Mouse (Mus musculus) limb, embryonic 15.5 days (tissue): ENCODE data around the gene Enthd1. TPM values are rescaled to one million over a fixed set of nuclear protein-coding genes. Genes with fewer than 3 reads are reported as not detected.
"Not testable (repeated sequence)": the region's sequence is repeated elsewhere in the genome, so short reads cannot be mapped to it uniquely, and the experiment has no call there.

Source experiments
- ATAC-seq: fragments of 200-750 bp; cut with Nextera tagmentation; 2 replicates; pipeline ENCODE4 v1.8.0; 2017; ENCODE audit warnings: low read depth, moderate TSS enrichment; ENCODE audit not compliant: insufficient number of reproducible peaks, low FRiP score, low TSS enrichment
- H3K27ac ChIP-seq: fragments of 300-500 bp; sonication (generic); 2 replicates; pipeline ENCODE4 v1.5.1; 2015; ENCODE audit warnings: moderate library complexity, mild to moderate bottlenecking, inconsistent platforms
- H3K27me3 ChIP-seq: fragments of 300-500 bp; sonication (generic); 2 replicates; pipeline ENCODE4 v1.6.1; 2015; ENCODE audit warnings: inconsistent platforms
- H3K36me3 ChIP-seq: fragments of 300-500 bp; sonication (generic); 2 replicates; pipeline ENCODE4 v1.6.1; 2015; ENCODE audit warnings: inconsistent platforms
- H3K4me1 ChIP-seq: fragments of 300-500 bp; sonication (generic); 2 replicates; pipeline ENCODE4 v1.6.1; 2015; ENCODE audit warnings: inconsistent platforms
- H3K4me2 ChIP-seq: fragments of 300-500 bp; sonication (generic); 2 replicates; pipeline ENCODE4 v1.6.1; 2015; ENCODE audit warnings: mild to moderate bottlenecking, inconsistent platforms
- H3K4me3 ChIP-seq: fragments of 300-500 bp; sonication (generic); 2 replicates; pipeline ENCODE4 v1.5.1; 2015; ENCODE audit warnings: mild to moderate bottlenecking, inconsistent platforms
- H3K9ac ChIP-seq: fragments of 300-500 bp; sonication (generic); 2 replicates; pipeline ENCODE4 v1.6.1; 2015; ENCODE audit warnings: inconsistent platforms
- H3K9me3 ChIP-seq: fragments of 300-500 bp; sonication (generic); 2 replicates; pipeline ENCODE4 v1.6.1; 2016; ENCODE audit warnings: inconsistent platforms
- WGBS: fragments of 180-500 bp; shearing (Covaris S2); methylation state at CpG from one replicate; pipeline ENCODE4 v1.1.7; 2015; 5-methylcytosine and 5-hydroxymethylcytosine counted together
- polyA plus RNA-seq: library from polyadenylated mRNA; unstranded; fragments of >200 nt; fragmentation: Nextera tagmentation; extraction: Ambion mirVana; gene quantifications from 2 replicates; pipeline ENCODE4 v1.2.1, GENCODE M21; 2015

The Enthd1 gene
- polyA plus RNA-seq, 1 experiment from 2014 or later = 0.09 TPM

DNA sequence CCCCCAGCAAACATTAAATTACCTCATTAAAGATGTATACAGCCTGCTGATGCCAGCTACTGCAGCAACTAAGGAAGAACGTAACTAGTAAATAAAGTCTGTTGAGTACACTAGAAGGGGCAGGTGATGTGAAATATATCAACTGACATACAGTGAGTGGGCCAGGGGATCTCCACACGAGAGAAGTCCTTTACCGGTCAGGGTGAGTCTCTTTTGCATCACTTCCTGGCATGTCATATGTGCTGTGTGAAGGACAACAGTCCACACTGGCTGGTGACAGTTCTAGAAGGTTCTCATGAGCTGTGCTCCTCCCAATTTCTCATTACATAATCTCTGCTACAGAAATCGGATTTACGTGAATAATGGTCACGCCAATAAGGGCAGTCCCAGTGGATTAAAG is 27.8 kb upstream of the Enthd1 start:
- H3K4me1 ChIP-seq = peaks cover 5% of the 10 kb centered on the region; the same call in 1 of the 2 replicates
- ATAC-seq = no peak
- H3K4me3 ChIP-seq = no peak overlapping the region
- no peak overlapping the region for H3K4me2 ChIP-seq
- H3K36me3 ChIP-seq = no peaks in the 10 kb centered on the region
- H3K9ac ChIP-seq = no peak overlapping the region
- no peaks in the 10 kb centered on the region for H3K27me3 ChIP-seq
- H3K27ac ChIP-seq = no peak overlapping the region
- H3K9me3 ChIP-seq = no peaks in the 10 kb centered on the region
- 69% methylated on average over 6 of the region's 6 CpGs for WGBS

GRCm38 (mm10) chr15:80590641-80591040 is 25.7 kb upstream of the Enthd1 start:
- no peaks in the 10 kb centered on the region for H3K27me3 ChIP-seq
- H3K9ac ChIP-seq = no peak overlapping the region
- H3K4me2 ChIP-seq = no peak overlapping the region
- H3K4me3 ChIP-seq = no peak overlapping the region
- ATAC-seq = no peak
- no peaks in the 10 kb centered on the region for H3K4me1 ChIP-seq
- WGBS = 86% methylated on average over 5 of the region's 5 CpGs
- no peaks in the 10 kb centered on the region for H3K36me3 ChIP-seq
- no peaks in the 10 kb centered on the region for H3K9me3 ChIP-seq
- no peak overlapping the region for H3K27ac ChIP-seq

DNA sequence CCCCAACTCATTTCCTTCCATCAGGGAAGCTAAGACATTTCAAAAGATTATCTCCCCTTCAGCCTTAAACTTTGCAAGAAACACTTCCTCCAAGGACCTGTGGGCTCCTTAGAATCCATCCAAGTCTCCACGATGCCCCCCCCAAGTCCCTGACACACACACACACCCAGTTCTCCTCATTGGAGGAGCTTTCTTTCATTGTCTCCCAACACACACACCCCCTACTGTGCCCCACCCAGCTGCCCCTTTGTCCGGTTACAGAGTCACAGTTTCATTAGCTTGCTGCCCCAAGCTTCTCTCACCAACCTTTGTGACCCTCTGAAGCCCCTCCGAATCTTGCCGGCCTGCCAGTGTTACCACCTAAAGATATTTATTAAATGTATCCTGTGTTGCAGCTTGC is 21.3 kb upstream of the Enthd1 start:
- Histone ChIP-seq H3K4me2 (no peak overlapping the region), H3K4me3 (no peak overlapping the region), H3K27ac (no peak overlapping the region), H3K9ac (no peak overlapping the region), H3K27me3 (no peaks in the 10 kb centered on the region), H3K9me3 (no peaks in the 10 kb centered on the region), H3K4me1 (no peaks in the 10 kb centered on the region), H3K36me3 (no peaks in the 10 kb centered on the region)
- 65% methylated on average over 4 of the region's 4 CpGs for WGBS
- ATAC-seq = no peak

DNA sequence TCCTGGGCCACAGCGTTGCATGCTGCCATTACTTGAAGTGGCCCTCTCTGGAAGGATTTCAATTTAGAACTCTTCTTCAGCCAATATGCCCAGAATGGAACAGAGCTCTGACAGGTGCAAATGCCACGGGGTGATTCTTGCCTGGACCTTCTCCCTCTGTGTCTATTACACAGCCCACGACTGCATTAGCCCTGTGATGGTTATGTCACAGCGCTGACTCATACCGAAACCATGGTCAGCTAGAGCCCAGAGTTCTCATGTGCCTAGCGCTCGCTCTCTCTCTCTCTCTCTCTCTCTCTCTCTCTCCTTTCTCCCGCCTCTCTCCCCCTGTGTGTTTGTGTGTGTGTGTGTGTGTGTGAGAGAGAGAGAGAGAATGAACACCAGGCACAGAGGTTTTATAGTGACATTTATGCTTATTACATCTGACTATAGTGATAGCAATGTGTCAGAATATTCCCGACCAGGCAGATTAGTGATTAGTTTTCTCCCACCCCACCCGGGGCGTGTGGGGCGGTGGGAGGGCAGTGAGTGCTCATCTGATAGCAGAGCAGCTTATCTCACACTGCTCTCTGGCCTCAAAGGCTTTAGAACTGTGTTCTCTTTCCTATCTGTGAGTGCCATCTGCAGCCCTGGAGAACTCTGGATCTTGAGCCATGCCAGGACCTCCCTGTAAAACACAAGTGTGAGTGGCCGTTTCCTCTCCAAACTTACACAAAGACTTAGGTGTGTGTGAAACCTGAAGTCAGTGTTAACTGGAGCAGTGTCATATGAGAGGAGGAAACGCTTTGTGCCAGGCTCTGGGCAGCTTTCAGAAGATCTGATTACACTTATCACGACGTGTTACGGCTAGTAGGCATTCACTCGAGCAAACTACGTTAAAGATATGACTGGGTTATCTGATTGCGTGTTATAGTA is 17.9 kb upstream of the Enthd1 start:
- WGBS = 71% methylated on average over 20 of the region's 20 CpGs
- H3K27me3 ChIP-seq = no peaks in the 10 kb centered on the region

GRCm38 (mm10) chr15:80580585-80580984 is 15.6 kb upstream of the Enthd1 start:
- H3K36me3 ChIP-seq, H3K4me3 ChIP-seq, H3K4me2 ChIP-seq, H3K9ac ChIP-seq, H3K4me1 ChIP-seq, H3K27me3 ChIP-seq, H3K27ac ChIP-seq, ATAC-seq, H3K9me3 ChIP-seq: not testable (repeated sequence)
- 74% methylated on average over 1 of the region's 1 CpGs for WGBS

More for the DNA sequence above, 17.9 kb upstream of the Enthd1 start:
- Histone ChIP-seq H3K9ac (no peak overlapping the region), H3K4me2 (no peak overlapping the region), H3K9me3 (no peaks in the 10 kb centered on the region), H3K36me3 (no peaks in the 10 kb centered on the region), H3K4me1 (no peaks in the 10 kb centered on the region), H3K4me3 (no peak overlapping the region), H3K27ac (no peak overlapping the region)
- ATAC-seq = no peak

DNA sequence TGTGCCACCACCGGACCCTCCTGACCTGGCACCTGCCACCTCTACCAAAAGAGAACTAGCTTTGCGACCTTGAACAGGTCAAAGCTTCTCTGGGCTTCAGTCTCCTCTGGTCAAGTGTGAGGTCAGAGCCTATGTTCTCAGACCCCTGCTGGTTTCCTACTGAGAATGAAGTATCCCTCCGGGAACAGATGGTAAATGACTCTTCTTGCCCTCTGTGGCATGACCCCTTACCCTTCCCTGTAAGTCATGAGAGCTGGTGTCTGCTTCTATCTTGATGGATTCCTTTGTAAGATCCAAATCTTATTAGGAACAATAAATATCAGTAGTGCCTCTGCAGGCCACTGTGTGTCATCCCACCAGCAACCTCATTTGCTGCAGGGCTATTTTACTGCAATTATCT is 14.2 kb upstream of the Enthd1 start:
- Histone ChIP-seq H3K9ac (no peak overlapping the region), H3K4me3 (no peak overlapping the region), H3K9me3 (no peaks in the 10 kb centered on the region), H3K4me1 (no peaks in the 10 kb centered on the region), H3K4me2 (no peak overlapping the region), H3K27ac (no peak overlapping the region), H3K27me3 (peaks cover 3% of the 10 kb centered on the region; the same call in 1 of the 2 replicates), H3K36me3 (no peaks in the 10 kb centered on the region)
- 49% methylated on average over 3 of the region's 3 CpGs for WGBS
- no peak for ATAC-seq

DNA sequence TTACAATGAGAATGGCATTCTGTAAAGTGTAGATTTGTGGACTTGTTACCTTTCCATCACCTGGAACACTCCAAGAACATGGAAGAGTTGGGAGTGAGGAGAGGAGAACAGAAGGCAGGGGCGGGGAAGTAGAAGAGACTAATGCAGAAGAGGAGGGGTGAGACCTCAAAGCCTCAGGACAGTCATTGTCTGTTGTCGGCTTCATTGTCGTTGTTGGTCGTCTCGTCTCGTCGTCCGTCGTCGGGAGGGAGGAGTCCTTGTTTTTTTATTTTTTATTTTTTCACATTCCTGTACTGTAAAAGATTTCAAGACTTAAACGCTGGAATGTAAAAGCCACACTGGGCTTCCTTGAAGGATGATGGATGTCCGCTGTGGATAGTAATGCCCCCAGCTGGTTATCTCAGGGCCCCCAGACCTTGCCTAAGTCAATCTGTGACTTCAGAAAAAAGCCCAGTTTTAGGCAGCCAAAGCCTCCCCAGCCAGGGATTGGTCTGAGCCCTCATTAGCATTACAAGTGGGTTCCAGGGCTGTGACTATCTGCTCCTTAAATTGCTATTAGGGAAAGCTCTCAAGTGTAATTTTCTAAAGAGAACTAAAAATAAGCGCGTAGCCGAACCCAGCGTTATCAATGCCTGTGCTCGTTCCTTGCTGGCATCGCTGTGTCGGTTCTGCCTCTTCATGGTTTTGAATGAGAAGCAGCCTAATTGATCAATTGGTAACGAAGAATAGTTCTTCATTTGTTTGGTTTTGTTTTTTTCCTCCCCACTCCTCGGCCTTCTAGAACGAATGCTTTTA is 12.4 kb upstream of the Enthd1 start:
- H3K27ac ChIP-seq = no peak overlapping the region
- H3K27me3 ChIP-seq = peaks cover 3% of the 10 kb centered on the region; the same call in 1 of the 2 replicates
- H3K4me2 ChIP-seq = no peak overlapping the region
- no peak overlapping the region for H3K4me3 ChIP-seq
- ATAC-seq = no peak
- no peaks in the 10 kb centered on the region for H3K36me3 ChIP-seq
- 27% methylated on average over 22 of the region's 22 CpGs for WGBS
- no peaks in the 10 kb centered on the region for H3K4me1 ChIP-seq
- H3K9me3 ChIP-seq = no peaks in the 10 kb centered on the region
- no peak overlapping the region for H3K9ac ChIP-seq

DNA sequence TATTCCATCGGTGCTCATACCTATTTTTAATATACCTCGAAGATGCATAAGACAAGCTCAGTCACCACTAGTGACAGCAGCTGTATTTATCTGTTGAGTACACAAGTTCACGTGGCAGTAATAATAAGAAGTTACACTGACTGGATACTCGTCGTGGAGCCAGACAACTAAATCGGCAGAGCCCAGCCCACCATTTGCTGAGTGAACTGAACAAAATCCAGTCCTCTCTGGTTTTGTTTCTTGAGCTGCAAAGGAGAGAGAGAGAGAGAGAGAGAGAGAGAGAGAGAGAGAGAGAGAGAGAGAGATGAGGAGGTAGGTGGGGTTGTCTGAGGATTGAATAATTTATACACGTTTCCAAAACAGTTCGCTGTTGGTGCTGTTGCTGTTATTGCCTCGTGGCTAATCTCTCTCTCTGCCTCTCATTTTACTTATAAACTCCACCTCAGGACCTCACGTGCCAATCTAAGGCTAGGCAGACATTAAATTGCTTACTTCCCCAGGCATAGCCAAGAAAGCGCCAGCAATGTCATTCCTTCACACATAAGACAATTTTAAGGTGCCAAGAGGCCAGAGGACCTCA is 11.5 kb upstream of the Enthd1 start:
- no peaks in the 10 kb centered on the region for H3K4me1 ChIP-seq
- H3K9ac ChIP-seq = no peak overlapping the region
- ATAC-seq = no peak
- H3K9me3 ChIP-seq = no peaks in the 10 kb centered on the region
- WGBS = 69% methylated on average over 11 of the region's 11 CpGs
- H3K27me3 ChIP-seq = peaks cover 3% of the 10 kb centered on the region; the same call in 1 of the 2 replicates
- H3K4me2 ChIP-seq = no peak overlapping the region
- no peak overlapping the region for H3K27ac ChIP-seq
- no peak overlapping the region for H3K4me3 ChIP-seq
- H3K36me3 ChIP-seq = no peaks in the 10 kb centered on the region

DNA sequence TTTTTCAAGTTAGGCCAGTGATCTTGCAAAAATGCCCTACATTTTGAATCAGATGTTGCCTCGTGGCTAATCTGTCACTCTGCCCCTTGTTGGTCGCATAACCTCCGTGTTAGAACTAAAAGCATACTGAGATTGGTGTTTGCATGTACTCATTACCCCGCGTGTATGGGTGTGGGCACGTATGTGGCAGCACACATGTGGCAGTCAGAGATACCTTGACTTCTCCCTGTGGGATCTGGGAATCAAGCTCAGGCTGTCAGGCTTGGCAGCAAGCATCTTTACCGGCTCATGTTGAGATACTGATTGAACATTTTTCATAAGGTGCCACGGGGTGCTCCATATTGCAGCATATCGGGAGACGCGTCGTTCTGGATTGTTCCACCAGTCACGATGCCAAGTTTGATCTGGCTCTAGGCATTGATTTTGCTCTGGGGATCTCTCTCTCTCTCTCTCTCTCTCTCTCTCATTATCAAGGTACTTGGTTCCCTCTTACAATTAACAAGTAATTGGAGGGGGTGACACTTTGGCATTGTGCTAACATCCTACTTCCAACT is 10.9 kb upstream of the Enthd1 start:
- no peaks in the 10 kb centered on the region for H3K36me3 ChIP-seq
- H3K27me3 ChIP-seq = peaks cover 3% of the 10 kb centered on the region; the same call in 1 of the 2 replicates
- H3K9me3 ChIP-seq = no peaks in the 10 kb centered on the region
- no peak overlapping the region for H3K27ac ChIP-seq
- WGBS = 89% methylated on average over 13 of the region's 13 CpGs
- H3K4me1 ChIP-seq = no peaks in the 10 kb centered on the region
- no peak for ATAC-seq
- no peak overlapping the region for H3K4me3 ChIP-seq
- H3K9ac ChIP-seq = no peak overlapping the region
- no peak overlapping the region for H3K4me2 ChIP-seq

DNA sequence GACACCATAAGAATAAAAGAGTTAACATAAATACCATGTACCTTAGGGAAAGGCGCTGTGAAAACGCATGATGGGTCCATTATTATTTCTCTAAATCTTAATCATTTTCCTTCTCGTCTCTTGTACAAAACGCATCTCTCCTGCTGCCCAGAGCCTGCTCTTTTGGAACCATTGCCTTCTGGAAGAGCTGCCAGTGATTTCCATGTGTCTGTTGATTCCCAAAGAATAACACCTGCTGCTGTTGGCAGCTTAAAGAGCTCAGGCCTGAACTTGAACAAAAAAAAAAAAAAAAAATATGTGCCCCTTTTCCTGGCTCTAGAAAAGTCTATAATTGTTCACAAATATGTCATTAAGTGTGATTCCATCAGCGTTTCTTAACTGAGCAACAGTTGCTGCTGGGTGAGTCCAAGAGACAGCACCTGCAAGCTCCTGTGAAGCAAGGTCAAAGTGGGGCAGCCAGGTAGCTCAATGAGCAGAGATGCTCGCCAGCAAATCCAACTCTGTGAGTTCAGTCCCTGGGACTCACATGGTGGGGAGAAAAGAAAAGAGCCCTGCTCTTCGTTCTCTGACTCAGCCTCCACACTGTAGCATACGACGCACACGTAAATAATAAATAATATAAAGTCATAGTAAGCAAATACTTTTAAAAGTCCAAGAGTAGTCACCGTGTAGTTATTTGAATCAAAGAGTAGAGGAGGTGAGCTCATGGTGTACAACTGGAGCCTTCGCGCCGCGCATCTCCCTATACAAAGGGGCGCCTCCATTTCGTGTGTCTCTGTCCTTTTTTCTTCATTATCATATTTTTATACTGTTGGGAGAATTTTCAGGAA is 9.5 kb upstream of the Enthd1 start:
- no peak for ATAC-seq
- H3K36me3 ChIP-seq = no peaks in the 10 kb centered on the region
- WGBS = 90% methylated on average over 17 of the region's 17 CpGs
- H3K27me3 ChIP-seq = peaks cover 3% of the 10 kb centered on the region; the same call in 1 of the 2 replicates
- H3K4me3 ChIP-seq = no peak overlapping the region
- H3K27ac ChIP-seq = no peak overlapping the region
- H3K9me3 ChIP-seq = no peaks in the 10 kb centered on the region
- no peaks in the 10 kb centered on the region for H3K4me1 ChIP-seq
- no peak overlapping the region for H3K4me2 ChIP-seq
- H3K9ac ChIP-seq = no peak overlapping the region
